Mouse (Mus musculus): Measurements from ENCODE around the gene Cgnl1.

DNA sequence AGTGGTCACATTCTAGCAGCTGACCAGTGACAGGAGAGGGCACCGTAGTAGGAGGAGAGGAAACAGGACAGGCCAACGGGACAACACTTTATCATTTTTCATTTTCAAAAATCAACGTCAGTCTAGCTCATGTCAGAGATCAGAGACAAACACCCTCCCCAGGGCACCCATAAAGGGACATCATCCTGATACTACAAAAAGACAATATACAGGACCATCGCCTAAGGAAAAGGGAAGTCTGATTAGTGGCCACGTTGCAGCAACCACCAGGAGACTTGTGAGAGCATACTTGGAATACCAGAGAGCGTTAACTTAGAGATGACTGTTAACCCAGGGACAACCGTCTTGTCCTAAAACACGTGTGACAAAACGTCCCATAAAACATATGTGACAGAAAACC is 1.7 kb downstream of the Cgnl1 start:
- TF ChIP-seq CTCF (IDR thresholded peaks at IDR 0.05; ENCODE audit: borderline replicate concordance, insufficient read depth, low read length), result no peak
- TF ChIP-seq POLR2A (IDR thresholded peaks at IDR 0.05; ENCODE audit: low read depth, low read length), result no peak

All from embryonic fibroblast, embryonic 13.5 days (primary cell).